Mouse (Mus musculus) forebrain, embryonic 10.5 days (tissue): ENCODE measurements around the gene Rab27a. TPM values are rescaled to one million over a fixed set of nuclear protein-coding genes. Genes with fewer than 3 reads are reported as not detected.
A peak's percentile ranks its signal among the peaks of the same experiment; 100 is the strongest.

Source experiments
- DNase-seq: peaks from one replicate; pipeline ENCODE4 v3.0.0-alpha.2; 2017; ENCODE audit warnings: low spot score; ENCODE audit errors: extremely low spot score
- H3K27ac ChIP-seq: fragments of 300-500 bp; sonication (generic); 2 replicates; pipeline ENCODE4 v1.5.1; 2016; ENCODE audit warnings: mild to moderate bottlenecking
- H3K27me3 ChIP-seq: fragments of 300-500 bp; sonication (generic); 2 replicates; pipeline ENCODE4 v1.6.1; 2016; ENCODE audit warnings: mild to moderate bottlenecking; ENCODE audit not compliant: poor library complexity, severe bottlenecking
- H3K36me3 ChIP-seq: fragments of 300-500 bp; sonication (generic); replicated peaks from 2 replicates; pipeline ENCODE4 v1.6.1; 2016; ENCODE audit warnings: mild to moderate bottlenecking, moderate library complexity
- H3K4me1 ChIP-seq: fragments of 300-500 bp; sonication (generic); 2 replicates; pipeline ENCODE4 v1.6.1; 2016
- H3K4me3 ChIP-seq: fragments of 300-500 bp; sonication (generic); 2 replicates; pipeline ENCODE4 v1.5.1; 2016; ENCODE audit warnings: mild to moderate bottlenecking, moderate library complexity
- H3K9me3 ChIP-seq: fragments of 300-500 bp; sonication (generic); 2 replicates; pipeline ENCODE4 v1.6.1; 2016; ENCODE audit warnings: mild to moderate bottlenecking, moderate library complexity
- WGBS: fragments of 180-500 bp; shearing (Covaris S2); methylation state at CpG from one replicate; pipeline ENCODE4 v1.1.7; 2016; 5-methylcytosine and 5-hydroxymethylcytosine counted together
- polyA plus RNA-seq: library from polyadenylated mRNA; unstranded; fragments of >200 nt; fragmentation: Nextera tagmentation; extraction: Ambion mirVana; gene quantifications from 2 replicates; pipeline ENCODE4 v1.2.1, GENCODE M21; 2016

Rab27a gene
- polyA plus RNA-seq, 1 experiment from 2014 or later = 3.4 TPM

DNA sequence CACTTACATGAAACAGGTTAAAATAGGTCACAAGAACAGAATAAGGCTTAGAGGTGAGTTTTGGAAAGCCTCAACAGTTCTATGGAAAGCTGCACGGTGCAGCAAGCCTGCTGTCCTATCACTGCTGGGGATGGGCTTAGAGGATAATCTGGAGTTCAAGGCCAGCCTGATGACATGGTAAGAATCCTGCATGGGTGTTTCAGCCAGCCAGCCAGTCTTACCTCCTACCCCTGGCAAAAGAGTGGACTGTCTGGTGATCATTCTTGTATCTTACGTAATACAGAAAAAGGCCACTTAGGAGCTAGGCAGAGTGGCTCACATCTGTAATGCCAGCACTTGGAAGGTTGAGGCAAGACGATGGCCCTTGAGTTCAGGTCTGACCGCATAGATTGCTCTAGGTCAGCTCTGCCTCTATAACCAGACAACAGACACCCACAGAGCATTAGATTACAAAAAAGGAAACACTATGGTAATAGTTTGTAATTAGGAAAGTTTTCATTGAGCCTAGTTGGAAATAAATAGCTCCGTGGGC, 24.0 kb upstream of the Rab27a start:
- Histone ChIP-seq H3K36me3 (peaks cover 68% of the 10 kb centered on the region), H3K27me3 (no peaks in the 10 kb centered on the region), H3K4me3 (no peak overlapping the region), H3K4me1 (peaks cover 1% of the 10 kb centered on the region; the same call in 1 of the 2 replicates), H3K27ac (no peak overlapping the region), H3K9me3 (no peaks in the 10 kb centered on the region)
- WGBS = 93% methylated on average over 5 of the region's 5 CpGs
- DNase-seq = no peak

DNA sequence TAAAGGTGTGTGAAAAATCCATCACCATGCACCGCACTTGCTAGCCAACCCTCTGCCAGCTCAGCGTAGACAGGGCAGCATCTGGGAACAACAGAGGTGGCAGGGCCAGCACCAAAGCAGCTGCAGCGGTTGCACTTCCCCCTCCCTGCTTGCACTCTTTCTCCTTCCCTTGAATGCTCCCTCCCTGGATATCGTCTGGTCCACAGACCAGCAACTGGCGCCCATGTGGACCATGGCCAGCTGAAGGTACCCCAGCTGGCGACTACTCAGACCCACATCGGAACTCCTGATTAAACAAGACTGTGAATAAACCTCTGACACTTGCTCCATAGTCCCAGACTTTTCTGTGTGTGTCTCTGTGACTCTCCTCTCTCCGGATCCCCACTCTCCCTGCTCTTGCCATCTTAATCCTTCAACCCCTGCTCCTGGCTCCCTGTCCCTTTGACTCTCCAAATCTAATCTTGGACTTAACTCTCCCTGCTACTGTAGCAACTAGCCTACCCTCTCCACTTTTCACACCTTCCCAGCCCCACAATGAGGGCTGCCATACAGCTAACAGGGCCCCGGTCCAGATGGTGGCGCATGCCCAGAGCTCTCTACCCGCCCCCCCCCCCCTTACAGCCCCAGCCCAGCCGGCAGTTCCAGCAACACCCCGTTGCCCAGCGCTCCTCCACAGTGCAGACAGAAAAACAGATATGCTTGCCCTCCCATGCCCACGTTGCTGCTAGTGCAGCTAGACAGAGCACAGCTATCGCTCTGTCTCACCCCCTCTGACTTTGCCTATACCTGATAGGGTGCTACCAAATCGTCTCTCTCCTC, 18.6 kb upstream of the Rab27a start:
- Histone ChIP-seq H3K27me3 (no peaks in the 10 kb centered on the region), H3K36me3 (peaks cover 46% of the 10 kb centered on the region), H3K27ac (peak overlapping the region; percentile 53; the same call in 1 of the 2 replicates), H3K4me3 (peak overlapping the region; percentile 23; the same call in 1 of the 2 replicates), H3K9me3 (no peaks in the 10 kb centered on the region), H3K4me1 (peaks cover 11% of the 10 kb centered on the region)
- DNase-seq = peak; percentile 27
- 23% methylated on average over 17 of the region's 17 CpGs for WGBS

DNA sequence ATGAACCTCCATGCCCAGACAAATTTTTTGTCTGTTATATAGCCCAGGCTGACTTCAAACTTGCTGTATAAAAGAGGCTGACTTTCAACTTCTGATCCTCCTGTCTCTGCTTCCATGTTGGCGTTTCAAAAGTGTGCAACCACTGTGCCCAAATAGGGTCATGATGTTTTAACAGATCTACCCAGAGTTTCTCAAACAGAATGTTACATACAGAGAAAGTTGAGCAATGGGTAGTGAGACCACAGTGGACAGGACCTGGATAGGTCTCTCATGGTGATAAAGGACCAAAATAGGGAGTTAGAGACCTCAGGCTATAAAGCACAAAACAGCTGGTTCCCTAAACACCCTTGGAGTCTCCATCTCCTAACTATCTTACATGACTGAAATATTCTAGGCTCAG, 14.2 kb upstream of the Rab27a start:
- no peaks in the 10 kb centered on the region for H3K9me3 ChIP-seq
- peaks cover 63% of the 10 kb centered on the region for H3K36me3 ChIP-seq
- H3K27ac ChIP-seq = no peak overlapping the region
- DNase-seq = no peak
- no peaks in the 10 kb centered on the region for H3K27me3 ChIP-seq
- no peak overlapping the region for H3K4me3 ChIP-seq
- 91% methylated on average over 1 of the region's 1 CpGs for WGBS
- H3K4me1 ChIP-seq = peaks cover 11% of the 10 kb centered on the region

DNA sequence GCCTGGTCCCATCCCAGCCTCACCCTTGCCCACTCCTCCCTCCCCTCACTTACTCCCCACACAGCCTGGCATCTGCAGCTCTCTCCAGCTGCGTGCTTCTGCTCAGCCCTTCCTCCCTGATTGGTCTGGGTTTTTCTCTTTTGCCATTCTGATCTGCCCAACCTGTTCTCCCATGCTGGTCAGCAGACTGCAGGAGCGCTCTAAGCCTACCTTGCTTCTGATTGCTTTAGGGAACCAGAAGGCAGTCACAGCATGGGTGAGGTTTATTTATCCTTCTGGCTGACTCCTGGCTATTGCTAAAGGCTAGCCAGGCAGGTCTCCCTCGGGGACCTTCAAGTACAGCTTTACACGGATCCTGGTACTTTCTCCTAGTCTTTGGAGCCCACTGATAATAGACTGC, 13.2 kb upstream of the Rab27a start:
- H3K4me1 ChIP-seq = peaks cover 2% of the 10 kb centered on the region
- no peak overlapping the region for H3K4me3 ChIP-seq
- DNase-seq = no peak
- no peak overlapping the region for H3K27ac ChIP-seq
- H3K27me3 ChIP-seq = no peaks in the 10 kb centered on the region
- peaks cover 66% of the 10 kb centered on the region for H3K36me3 ChIP-seq
- 76% methylated on average over 4 of the region's 4 CpGs for WGBS
- H3K9me3 ChIP-seq = no peaks in the 10 kb centered on the region

DNA sequence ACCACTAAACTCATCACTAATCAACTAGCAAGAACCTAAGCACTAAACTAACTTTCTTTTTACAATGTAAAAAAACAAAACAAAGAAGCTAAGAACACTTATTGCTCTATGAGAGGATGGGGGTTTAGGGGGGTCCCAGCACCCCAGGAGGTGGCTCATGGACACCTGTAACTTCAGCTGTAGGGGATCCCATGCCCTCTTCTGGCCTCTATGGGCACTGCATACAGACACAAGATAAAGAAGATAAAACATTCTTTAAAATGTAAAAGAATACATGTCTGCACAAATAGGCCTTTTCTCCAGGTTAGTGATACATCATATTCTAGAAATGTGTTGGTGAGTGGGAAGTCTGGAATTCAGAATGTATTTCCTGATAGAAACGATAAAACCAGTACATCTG, 11.2 kb upstream of the Rab27a start:
- Histone ChIP-seq H3K36me3 (peaks cover 63% of the 10 kb centered on the region), H3K27ac (no peak overlapping the region)

GRCm38 (mm10) chr9:73039222-73039945, 5.3 kb upstream of the Rab27a start:
- Histone ChIP-seq H3K4me3 (peak overlapping the region; percentile 85), H3K9me3 (no peaks in the 10 kb centered on the region), H3K4me1 (peaks cover 29% of the 10 kb centered on the region), H3K36me3 (peaks cover 10% of the 10 kb centered on the region), H3K27me3 (peaks cover 3% of the 10 kb centered on the region), H3K27ac (peak overlapping the region; percentile 90)
- peak; percentile 94 for DNase-seq
- WGBS = under 1% methylated on average over 49 of the region's 49 CpGs

More for the DNA sequence above, 11.2 kb upstream of the Rab27a start:
- 97% methylated on average over 1 of the region's 1 CpGs for WGBS
- no peak for DNase-seq
- H3K9me3 ChIP-seq = no peaks in the 10 kb centered on the region
- no peak overlapping the region for H3K4me3 ChIP-seq
- no peaks in the 10 kb centered on the region for H3K27me3 ChIP-seq
- peaks cover under 1% of the 10 kb centered on the region; the same call in 1 of the 2 replicates for H3K4me1 ChIP-seq

DNA sequence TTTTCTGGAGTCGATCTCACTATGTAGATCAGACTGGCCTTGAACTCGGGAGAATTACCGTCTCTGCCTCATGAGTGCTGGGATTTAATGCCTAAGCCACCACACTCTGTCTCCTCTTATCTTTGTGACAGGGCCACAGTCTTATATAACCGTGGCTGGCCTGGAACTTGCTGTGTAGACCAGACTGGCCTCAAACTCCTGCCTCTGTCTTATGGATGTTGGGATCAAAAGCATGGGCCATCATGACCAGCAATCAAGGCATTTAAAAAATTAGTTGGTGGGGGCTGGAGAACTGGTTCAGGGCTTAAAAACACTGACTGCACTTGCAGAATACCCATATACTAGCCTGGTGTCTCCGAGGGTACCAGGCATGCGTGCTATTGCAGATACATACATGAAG, 4.6 kb upstream of the Rab27a start, which contains the start of gene Pigb:
Pigb (minus strand) TSS at position 299 of the 400 bp plus-strand sequence.
- peak within 1 kb of the TSS; percentile 90 for H3K27ac ChIP-seq
- H3K27me3 ChIP-seq = peaks cover 10% of the 10 kb centered on the region
- DNase-seq = no peak
- peaks cover 36% of the 10 kb centered on the region for H3K4me1 ChIP-seq
- peak within 1 kb of the TSS; percentile 85 for H3K4me3 ChIP-seq
- 34% methylated on average over 6 of the region's 6 CpGs for WGBS
- H3K36me3 ChIP-seq = peaks cover 8% of the 10 kb centered on the region; the same call in 1 of the 2 replicates
- H3K9me3 ChIP-seq = no peaks in the 10 kb centered on the region

DNA sequence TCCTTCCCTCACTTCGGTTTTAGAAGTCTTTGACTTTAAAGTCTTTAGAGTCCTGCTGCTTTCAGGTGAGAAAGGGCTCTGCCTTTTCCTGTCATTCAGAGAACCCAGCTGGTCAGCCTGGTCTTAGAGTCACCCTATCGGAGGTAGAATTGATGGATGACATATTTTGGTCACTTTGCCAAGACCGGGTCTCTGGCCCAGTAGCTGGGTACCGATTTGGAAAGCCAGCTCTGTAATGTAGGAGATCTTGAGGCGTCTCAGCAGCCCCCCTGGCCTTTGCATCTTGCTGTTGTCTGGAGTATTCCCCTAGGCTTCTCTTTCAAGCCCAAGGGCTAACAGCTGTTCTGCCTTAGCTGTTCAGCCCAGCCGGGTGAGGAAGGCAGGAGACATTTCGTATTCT, 550 bp downstream of the Rab27a start:
- WGBS = 19% methylated on average over 7 of the region's 7 CpGs
- Histone ChIP-seq H3K9me3 (no peaks in the 10 kb centered on the region), H3K27ac (peak overlapping the region; percentile 65; the same call in 1 of the 2 replicates), H3K27me3 (peaks cover 33% of the 10 kb centered on the region), H3K36me3 (no peaks in the 10 kb centered on the region), H3K4me3 (peak overlapping the region; percentile 60), H3K4me1 (peaks cover 44% of the 10 kb centered on the region)
- DNase-seq = no peak

DNA sequence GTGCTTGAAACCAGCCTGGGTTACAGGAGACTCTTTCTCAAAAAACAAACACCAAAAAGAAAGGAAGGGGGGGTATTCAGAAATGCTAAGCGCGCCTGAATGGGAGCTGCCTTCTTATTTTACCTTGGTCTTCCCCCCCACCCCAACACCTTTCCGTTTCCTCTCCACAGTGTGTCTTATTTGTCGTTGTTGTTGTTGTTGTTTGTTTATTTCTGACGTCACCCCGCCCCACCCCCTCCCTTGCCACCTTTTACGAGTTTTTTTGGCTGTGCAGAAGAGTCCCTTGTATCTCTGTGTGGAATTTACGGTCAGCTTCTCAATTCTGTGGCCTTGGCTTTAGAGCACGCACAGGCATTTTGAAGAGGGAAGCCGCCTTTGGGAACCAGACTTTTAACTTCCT, 1.1 kb downstream of the Rab27a start:
- H3K4me1 ChIP-seq = peaks cover 44% of the 10 kb centered on the region
- DNase-seq = no peak
- H3K27me3 ChIP-seq = peaks cover 33% of the 10 kb centered on the region
- 78% methylated on average over 10 of the region's 10 CpGs for WGBS
- H3K36me3 ChIP-seq = no peaks in the 10 kb centered on the region
- no peak overlapping the region for H3K27ac ChIP-seq
- H3K4me3 ChIP-seq = no peak overlapping the region; the same call in 1 of the 2 replicates
- no peaks in the 10 kb centered on the region for H3K9me3 ChIP-seq

GRCm38 (mm10) chr9:73047906-73048305, 3.3 kb downstream of the Rab27a start:
- no peak overlapping the region for H3K27ac ChIP-seq
- no peak overlapping the region for H3K4me3 ChIP-seq
- H3K9me3 ChIP-seq = no peaks in the 10 kb centered on the region
- 91% methylated on average over 2 of the region's 2 CpGs for WGBS
- no peaks in the 10 kb centered on the region for H3K36me3 ChIP-seq
- H3K27me3 ChIP-seq = peaks cover 33% of the 10 kb centered on the region
- peaks cover 44% of the 10 kb centered on the region for H3K4me1 ChIP-seq
- DNase-seq = no peak

GRCm38 (mm10) chr9:73048927-73049326, 4.3 kb downstream of the Rab27a start:
- Histone ChIP-seq H3K36me3 (no peaks in the 10 kb centered on the region), H3K4me1 (peaks cover 43% of the 10 kb centered on the region), H3K27me3 (peaks cover 33% of the 10 kb centered on the region), H3K27ac (no peak overlapping the region), H3K9me3 (no peaks in the 10 kb centered on the region), H3K4me3 (no peak overlapping the region)
- DNase-seq = no peak
- 7% methylated on average over 4 of the region's 4 CpGs for WGBS

GRCm38 (mm10) chr9:73049833-73050232, 5.2 kb downstream of the Rab27a start:
- no peak for DNase-seq
- no peaks in the 10 kb centered on the region for H3K9me3 ChIP-seq
- no peaks in the 10 kb centered on the region for H3K36me3 ChIP-seq
- no peak overlapping the region for H3K27ac ChIP-seq
- H3K4me3 ChIP-seq = no peak overlapping the region
- peaks cover 34% of the 10 kb centered on the region for H3K4me1 ChIP-seq
- peaks cover 26% of the 10 kb centered on the region for H3K27me3 ChIP-seq
- 78% methylated on average over 5 of the region's 5 CpGs for WGBS
